Mouse (Mus musculus): Measurements from ENCODE around the gene Acrbp. TPM values are rescaled to one million over a fixed set of nuclear protein-coding genes. Genes with fewer than 3 reads are reported as not detected.

Gene Acrbp
- polyA plus RNA-seq (2012; rRNA removed), result 7.5 and 18.2 TPM in 2 replicates

GRCm38 (mm10) chr6:125049678-125050077 lies at the start of gene Acrbp:
Gene Acrbp (plus strand): TSS chr6:125049689.
- 46% methylated on average over 20 of the region's 20 CpGs for WGBS
- Histone ChIP-seq H3K4me3 (ENCODE audit: low read depth, low read length) (no peak within 1 kb of the TSS), H3K27ac (ENCODE audit: insufficient read depth, low read depth, low read length) (no peak within 1 kb of the TSS), H3K36me3 (ENCODE audit: control insufficient read depth, insufficient read depth, low read length) (peaks cover 57% of the 10 kb centered on the region), H3K4me1 (ENCODE audit: control insufficient read depth, insufficient read depth, insufficient read length, low read length) (no peaks in the 10 kb centered on the region), H3K27me3 (ENCODE audit: control insufficient read depth, insufficient read depth, low read length) (no peaks in the 10 kb centered on the region)
- no peak for TF ChIP-seq CTCF (IDR thresholded peaks at IDR 0.05; ENCODE audit: extremely low read depth, insufficient read length, insufficient replicate concordance, low read depth, low read length)
- TF ChIP-seq POLR2A (IDR thresholded peaks at IDR 0.05; ENCODE audit: low read depth, low read length), result no peak

GRCm38 (mm10) chr6:125003706-125004105 lies 45.8 kb upstream of the Acrbp start:
- WGBS, result 10% methylated on average over 3 of the region's 3 CpGs
- no peaks in the 10 kb centered on the region for H3K36me3 ChIP-seq (ENCODE audit: control insufficient read depth, insufficient read depth, low read length)
- H3K4me3 ChIP-seq (ENCODE audit: low read depth, low read length), result no peak overlapping the region
- H3K4me1 ChIP-seq (ENCODE audit: control insufficient read depth, insufficient read depth, insufficient read length, low read length), result peaks cover 2% of the 10 kb centered on the region; the same call in 1 of the 2 replicates
- no peak overlapping the region for H3K27ac ChIP-seq (ENCODE audit: insufficient read depth, low read depth, low read length)
- H3K27me3 ChIP-seq (ENCODE audit: control insufficient read depth, insufficient read depth, low read length), result peaks cover 15% of the 10 kb centered on the region
- no peak for TF ChIP-seq CTCF (IDR thresholded peaks at IDR 0.05; ENCODE audit: extremely low read depth, insufficient read length, insufficient replicate concordance, low read depth, low read length)
- TF ChIP-seq POLR2A (IDR thresholded peaks at IDR 0.05; ENCODE audit: low read depth, low read length), result no peak

GRCm38 (mm10) chr6:125005086-125005485 lies 44.4 kb upstream of the Acrbp start:
- WGBS, result 62% methylated on average over 3 of the region's 3 CpGs

GRCm38 (mm10) chr6:125008060-125008459 lies 41.4 kb upstream of the Acrbp start:
- 36% methylated on average over 13 of the region's 13 CpGs for WGBS

More at GRCm38 (mm10) chr6:125005086-125005485, 44.4 kb upstream of the Acrbp start:
- TF ChIP-seq POLR2A (IDR thresholded peaks at IDR 0.05; ENCODE audit: low read depth, low read length) (no peak), CTCF (IDR thresholded peaks at IDR 0.05; ENCODE audit: extremely low read depth, insufficient read length, insufficient replicate concordance, low read depth, low read length) (no peak)
- Histone ChIP-seq H3K4me1 (ENCODE audit: control insufficient read depth, insufficient read depth, insufficient read length, low read length) (peaks cover 2% of the 10 kb centered on the region; the same call in 1 of the 2 replicates), H3K36me3 (ENCODE audit: control insufficient read depth, insufficient read depth, low read length) (no peaks in the 10 kb centered on the region), H3K27me3 (ENCODE audit: control insufficient read depth, insufficient read depth, low read length) (peaks cover 6% of the 10 kb centered on the region; the same call in 1 of the 2 replicates), H3K27ac (ENCODE audit: insufficient read depth, low read depth, low read length) (no peak overlapping the region), H3K4me3 (ENCODE audit: low read depth, low read length) (no peak overlapping the region)

GRCm38 (mm10) chr6:125008586-125009128 lies 40.8 kb upstream of the Acrbp start:
- Histone ChIP-seq H3K4me1 (ENCODE audit: control insufficient read depth, insufficient read depth, insufficient read length, low read length) (peaks cover 2% of the 10 kb centered on the region; the same call in 1 of the 2 replicates), H3K27me3 (ENCODE audit: control insufficient read depth, insufficient read depth, low read length) (no peaks in the 10 kb centered on the region), H3K27ac (ENCODE audit: insufficient read depth, low read depth, low read length) (peak overlapping the region; percentile 67), H3K36me3 (ENCODE audit: control insufficient read depth, insufficient read depth, low read length) (peaks cover 17% of the 10 kb centered on the region), H3K4me3 (ENCODE audit: low read depth, low read length) (peak overlapping the region; percentile 94)
- under 1% methylated on average over 34 of the region's 34 CpGs for WGBS
- no peak for TF ChIP-seq POLR2A (IDR thresholded peaks at IDR 0.05; ENCODE audit: low read depth, low read length)

More at GRCm38 (mm10) chr6:125008060-125008459, 41.4 kb upstream of the Acrbp start:
- Histone ChIP-seq H3K4me1 (ENCODE audit: control insufficient read depth, insufficient read depth, insufficient read length, low read length) (peaks cover 2% of the 10 kb centered on the region; the same call in 1 of the 2 replicates), H3K27me3 (ENCODE audit: control insufficient read depth, insufficient read depth, low read length) (no peaks in the 10 kb centered on the region), H3K4me3 (ENCODE audit: low read depth, low read length) (peak overlapping the region; percentile 64), H3K27ac (ENCODE audit: insufficient read depth, low read depth, low read length) (peak overlapping the region; percentile 67; the same call in 1 of the 2 replicates), H3K36me3 (ENCODE audit: control insufficient read depth, insufficient read depth, low read length) (peaks cover 15% of the 10 kb centered on the region)
- TF ChIP-seq POLR2A (IDR thresholded peaks at IDR 0.05; ENCODE audit: low read depth, low read length), result no peak
- TF ChIP-seq CTCF (IDR thresholded peaks at IDR 0.05; ENCODE audit: extremely low read depth, insufficient read length, insufficient replicate concordance, low read depth, low read length), result no peak

GRCm38 (mm10) chr6:125009129-125009180 lies 40.5 kb upstream of the Acrbp start, which contains the start of gene Zfp384:
Gene Zfp384 (plus strand): TSS chr6:125009145.
- Histone ChIP-seq H3K4me1 (ENCODE audit: control insufficient read depth, insufficient read depth, insufficient read length, low read length) (peaks cover 2% of the 10 kb centered on the region; the same call in 1 of the 2 replicates), H3K4me3 (ENCODE audit: low read depth, low read length) (peak within 1 kb of the TSS; percentile 94), H3K27me3 (ENCODE audit: control insufficient read depth, insufficient read depth, low read length) (no peaks in the 10 kb centered on the region), H3K27ac (ENCODE audit: insufficient read depth, low read depth, low read length) (peak within 1 kb of the TSS; percentile 94), H3K36me3 (ENCODE audit: control insufficient read depth, insufficient read depth, low read length) (peaks cover 20% of the 10 kb centered on the region)
- no peak for TF ChIP-seq POLR2A (IDR thresholded peaks at IDR 0.05; ENCODE audit: low read depth, low read length)
- no peak for TF ChIP-seq CTCF (IDR thresholded peaks at IDR 0.05; ENCODE audit: extremely low read depth, insufficient read length, insufficient replicate concordance, low read depth, low read length)
- WGBS, result 0% methylated on average over 3 of the region's 3 CpGs

DNA sequence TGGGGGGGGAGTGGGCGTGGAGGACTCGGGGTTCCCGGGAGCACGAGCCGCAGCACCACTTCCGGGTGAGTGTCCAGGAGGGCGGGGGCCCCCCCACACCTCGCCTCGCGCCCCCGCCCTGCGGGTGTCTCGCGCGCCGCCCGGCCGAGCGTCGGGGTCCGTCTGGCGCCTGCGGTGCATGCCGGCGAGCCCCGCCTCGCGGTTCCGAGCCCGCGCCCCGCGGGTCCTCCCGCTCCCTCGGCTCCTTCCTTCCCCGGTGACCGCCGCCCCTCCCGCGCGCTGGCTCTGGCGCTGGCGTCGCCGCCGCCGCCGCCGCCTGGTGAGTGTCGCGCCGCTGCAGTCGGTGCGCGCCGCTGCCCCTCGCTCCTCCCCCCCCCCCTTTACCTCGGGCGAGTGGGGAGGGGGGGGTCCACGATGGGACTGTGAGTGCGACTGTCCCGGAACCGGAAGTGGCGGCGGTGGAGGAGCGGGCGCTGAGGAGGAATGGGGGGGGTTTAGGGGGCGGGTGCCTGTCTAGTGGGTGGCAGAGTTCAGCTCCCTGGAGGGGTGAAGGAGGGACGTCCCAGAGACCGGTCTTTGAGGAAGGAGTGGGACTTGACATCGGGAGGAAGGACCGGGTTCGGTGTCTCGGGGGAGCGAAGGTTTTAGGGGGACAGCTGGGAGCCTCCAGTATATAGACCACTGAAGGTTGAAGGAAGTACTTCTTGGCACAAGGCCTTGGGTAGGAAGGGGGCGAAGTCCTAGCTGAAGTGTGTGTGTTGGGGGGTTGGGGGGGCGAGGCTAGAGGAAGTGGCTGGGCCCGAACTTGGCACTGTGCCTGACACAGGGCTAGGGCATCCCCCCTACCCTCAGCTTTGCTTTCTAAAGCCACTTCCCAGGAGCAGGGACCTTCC lies 40.1 kb upstream of the Acrbp start:
- Histone ChIP-seq H3K27ac (ENCODE audit: insufficient read depth, low read depth, low read length) (peak overlapping the region; percentile 94), H3K27me3 (ENCODE audit: control insufficient read depth, insufficient read depth, low read length) (no peaks in the 10 kb centered on the region), H3K4me1 (ENCODE audit: control insufficient read depth, insufficient read depth, insufficient read length, low read length) (peaks cover 2% of the 10 kb centered on the region; the same call in 1 of the 2 replicates), H3K36me3 (ENCODE audit: control insufficient read depth, insufficient read depth, low read length) (peaks cover 20% of the 10 kb centered on the region), H3K4me3 (ENCODE audit: low read depth, low read length) (peak overlapping the region; percentile 94)
- TF ChIP-seq CTCF (IDR thresholded peaks at IDR 0.05; ENCODE audit: extremely low read depth, insufficient read length, insufficient replicate concordance, low read depth, low read length) (no peak), POLR2A (IDR thresholded peaks at IDR 0.05; ENCODE audit: low read depth, low read length) (peak; percentile 62; the same call in 1 of the 2 replicates)
- WGBS, result under 1% methylated on average over 76 of the region's 78 CpGs
